Mouse (Mus musculus) stomach, embryonic 16.5 days (tissue): ENCODE data around the gene Olfr524. TPM values are rescaled to one million over a fixed set of nuclear protein-coding genes. Genes with fewer than 3 reads are reported as not detected.

Source experiments
- ATAC-seq: fragments of 200-750 bp; cut with Nextera tagmentation; 2 replicates; pipeline ENCODE4 v1.8.0; 2017; ENCODE audit warnings: moderate number of reproducible peaks, moderate TSS enrichment; ENCODE audit not compliant: insufficient read depth, low FRiP score
- H3K27ac ChIP-seq: fragments of 300-500 bp; sonication (generic); 2 replicates; pipeline ENCODE4 v1.5.1; 2014; ENCODE audit warnings: low read length
- H3K27me3 ChIP-seq: fragments of 300-500 bp; sonication (generic); 2 replicates; pipeline ENCODE4 v1.6.1; 2014; ENCODE audit warnings: low read length, control low read depth, mixed read lengths; ENCODE audit not compliant: control insufficient read depth, insufficient read depth
- H3K36me3 ChIP-seq: fragments of 300-500 bp; sonication (generic); 2 replicates; pipeline ENCODE4 v1.6.1; 2014; ENCODE audit warnings: low read length; ENCODE audit not compliant: control insufficient read depth, insufficient read depth
- H3K4me1 ChIP-seq: fragments of 300-500 bp; sonication (generic); 2 replicates; pipeline ENCODE4 v1.6.1; 2014; ENCODE audit warnings: low read length, control low read depth, mixed read lengths; ENCODE audit not compliant: control insufficient read depth, insufficient read depth
- H3K4me2 ChIP-seq: fragments of 300-500 bp; sonication (generic); 2 replicates; pipeline ENCODE4 v1.6.1; 2014; ENCODE audit warnings: low read depth, low read length, mixed read lengths
- H3K4me3 ChIP-seq: fragments of 300-500 bp; sonication (generic); replicated peaks from 2 replicates; pipeline ENCODE4 v1.5.1; 2014; ENCODE audit warnings: mild to moderate bottlenecking, low read length
- H3K9ac ChIP-seq: fragments of 300-500 bp; sonication (generic); 2 replicates; pipeline ENCODE4 v1.6.1; 2014; ENCODE audit warnings: low read length
- H3K9me3 ChIP-seq: fragments of 300-500 bp; sonication (generic); replicated peaks from 2 replicates; pipeline ENCODE4 v1.6.1; 2016; ENCODE audit warnings: low read length, control low read depth; ENCODE audit not compliant: control insufficient read depth
- WGBS: fragments of 180-500 bp; shearing (Covaris S2); extraction: QIAGEN DNeasy Blood & Tissue Kit; methylation state at CpG from one replicate; pipeline ENCODE4 v1.1.7; 2014; 5-methylcytosine and 5-hydroxymethylcytosine counted together
- polyA plus RNA-seq: library from polyadenylated mRNA; unstranded; fragments of >200 nt; fragmentation: Nextera tagmentation; extraction: Ambion mirVana; gene quantifications from 2 replicates; pipeline ENCODE4 v1.2.1, GENCODE M21; 2015

Olfr524 gene
- polyA plus RNA-seq, 1 experiment from 2014 or later, result not detected

- Histone ChIP-seq H3K27me3 (no peaks in the 10 kb centered on the region), H3K9ac (no peak overlapping the region), H3K27ac (no peak overlapping the region), H3K4me3 (no peak overlapping the region), H3K4me2 (no peak overlapping the region), H3K36me3 (no peaks in the 10 kb centered on the region), H3K4me1 (no peaks in the 10 kb centered on the region), H3K9me3 (no peaks in the 10 kb centered on the region; the same call in 1 of the 2 replicates)
- WGBS, result 93% methylated on average over 3 of the region's 3 CpGs
- no peak for ATAC-seq
These were observed 34.9 kb downstream of the Olfr524 start for GRCm38 (mm10) chr7:140170863-140171262.

GRCm38 (mm10) chr7:140169386-140169785 is 36.4 kb downstream of the Olfr524 start:
- Histone ChIP-seq H3K4me1 (no peaks in the 10 kb centered on the region), H3K9ac (no peak overlapping the region), H3K4me3 (no peak overlapping the region), H3K9me3 (no peaks in the 10 kb centered on the region; the same call in 1 of the 2 replicates), H3K36me3 (no peaks in the 10 kb centered on the region), H3K4me2 (no peak overlapping the region), H3K27ac (no peak overlapping the region), H3K27me3 (no peaks in the 10 kb centered on the region)
- no peak for ATAC-seq
- WGBS, result 53% methylated on average over 4 of the region's 4 CpGs

GRCm38 (mm10) chr7:140167950-140168349 is 37.8 kb downstream of the Olfr524 start:
- no peak overlapping the region for H3K9ac ChIP-seq
- ATAC-seq, result no peak
- H3K27ac ChIP-seq, result no peak overlapping the region
- no peaks in the 10 kb centered on the region for H3K27me3 ChIP-seq
- WGBS, result 55% methylated on average over 1 of the region's 1 CpGs
- no peaks in the 10 kb centered on the region for H3K4me1 ChIP-seq
- H3K9me3 ChIP-seq, result no peaks in the 10 kb centered on the region; the same call in 1 of the 2 replicates
- no peaks in the 10 kb centered on the region for H3K36me3 ChIP-seq
- no peak overlapping the region for H3K4me3 ChIP-seq
- H3K4me2 ChIP-seq, result no peak overlapping the region

GRCm38 (mm10) chr7:140164664-140165063 is 41.1 kb downstream of the Olfr524 start, which contains the start of gene Olfr522:
Gene Olfr522, minus strand, starts transcription at chr7:140164764.
- no peak for ATAC-seq
- WGBS, result 77% methylated on average over 7 of the region's 7 CpGs
- no peak within 1 kb of the TSS for H3K27ac ChIP-seq
- no peak within 1 kb of the TSS for H3K9ac ChIP-seq
- H3K4me1 ChIP-seq, result no peaks in the 10 kb centered on the region
- H3K36me3 ChIP-seq, result no peaks in the 10 kb centered on the region
- no peaks in the 10 kb centered on the region; the same call in 1 of the 2 replicates for H3K9me3 ChIP-seq
- no peak within 1 kb of the TSS for H3K4me2 ChIP-seq
- H3K27me3 ChIP-seq, result no peaks in the 10 kb centered on the region
- no peak within 1 kb of the TSS for H3K4me3 ChIP-seq

GRCm38 (mm10) chr7:140160363-140160762 is 45.4 kb downstream of the Olfr524 start:
- no peak overlapping the region for H3K27ac ChIP-seq
- no peaks in the 10 kb centered on the region for H3K4me1 ChIP-seq
- no peak for ATAC-seq
- H3K36me3 ChIP-seq, result no peaks in the 10 kb centered on the region
- H3K9ac ChIP-seq, result no peak overlapping the region
- no peaks in the 10 kb centered on the region for H3K27me3 ChIP-seq
- WGBS, result 83% methylated on average over 3 of the region's 3 CpGs
- no peak overlapping the region for H3K4me2 ChIP-seq
- H3K9me3 ChIP-seq, result no peaks in the 10 kb centered on the region
- no peak overlapping the region for H3K4me3 ChIP-seq

- 0 out of 2 replicates have a peak, but pooled peaks cover 5% of the 10 kb centered on the region for H3K4me1 ChIP-seq
- 3% methylated on average over 28 of the region's 28 CpGs for WGBS
- no peaks in the 10 kb centered on the region for H3K36me3 ChIP-seq
- H3K27me3 ChIP-seq, result peaks cover 24% of the 10 kb centered on the region
- peak within 1 kb of the TSS; percentile 34 for H3K4me3 ChIP-seq
- no peak within 1 kb of the TSS for H3K27ac ChIP-seq
- peak; percentile 26; the same call in 1 of the 2 replicates for ATAC-seq
- H3K9ac ChIP-seq, result peak within 1 kb of the TSS; percentile 55
- H3K4me2 ChIP-seq, result peak within 1 kb of the TSS; percentile 47
- no peaks in the 10 kb centered on the region for H3K9me3 ChIP-seq
These were observed 51.4 kb downstream of the Olfr524 start, which contains the start of gene Sprn for GRCm38 (mm10) chr7:140154218-140154927. Gene Sprn, minus strand, starts transcription at chr7:140154877.

- H3K27ac ChIP-seq, result no peak overlapping the region
- no peak overlapping the region for H3K4me3 ChIP-seq
- H3K36me3 ChIP-seq, result no peaks in the 10 kb centered on the region
- 0 out of 2 replicates have a peak, but pooled peaks cover 5% of the 10 kb centered on the region for H3K4me1 ChIP-seq
- WGBS, result 15% methylated on average over 4 of the region's 4 CpGs
- H3K27me3 ChIP-seq, result peaks cover 24% of the 10 kb centered on the region
- H3K4me2 ChIP-seq, result peak overlapping the region; percentile 47
- no peaks in the 10 kb centered on the region for H3K9me3 ChIP-seq
- no peak for ATAC-seq
- H3K9ac ChIP-seq, result no peak overlapping the region; the same call in 1 of the 2 replicates
These were observed 51.9 kb downstream of the Olfr524 start for GRCm38 (mm10) chr7:140153829-140154217.

- peak overlapping the region; percentile 47 for H3K4me2 ChIP-seq
These were observed 52.4 kb downstream of the Olfr524 start for GRCm38 (mm10) chr7:140153383-140153782.

More at GRCm38 (mm10) chr7:140153383-140153782, 52.4 kb downstream of the Olfr524 start:
- peaks cover 24% of the 10 kb centered on the region for H3K27me3 ChIP-seq
- peak overlapping the region; percentile 53; the same call in 1 of the 2 replicates for H3K9ac ChIP-seq
- H3K27ac ChIP-seq, result no peak overlapping the region
- H3K4me1 ChIP-seq, result 0 out of 2 replicates have a peak, but pooled peaks cover 5% of the 10 kb centered on the region
- peak overlapping the region; percentile 21; the same call in 1 of the 2 replicates for H3K4me3 ChIP-seq
- H3K9me3 ChIP-seq, result no peaks in the 10 kb centered on the region
- H3K36me3 ChIP-seq, result no peaks in the 10 kb centered on the region
- 3% methylated on average over 28 of the region's 28 CpGs for WGBS
- ATAC-seq, result 0 out of 2 replicates have a peak, but pooled peaks have one; percentile 15
